Comparison of ENCODE assay signal across 10 mouse cellular contexts in the genomic region with DNA sequence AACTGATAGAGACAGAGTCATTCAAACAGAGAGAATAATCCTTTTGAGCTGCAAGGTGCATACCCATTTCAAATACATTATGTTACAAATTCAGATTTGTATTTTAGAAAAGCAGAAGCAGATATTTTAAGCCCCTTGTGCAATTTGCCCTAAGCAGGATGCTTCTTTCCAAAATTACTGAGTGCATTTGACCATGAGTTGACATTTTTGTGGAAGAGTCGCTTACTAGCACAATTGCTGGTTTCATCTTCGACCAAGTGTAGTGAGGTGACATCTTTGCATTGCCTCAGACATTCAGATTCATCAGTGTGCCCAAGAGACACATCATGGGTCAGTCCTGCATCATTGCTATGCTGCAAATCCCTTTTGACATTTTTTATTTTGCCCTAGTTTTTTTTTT.
"Had no signal": no experiment of that assay in that cellular context is flagged by ENCODE, and none has a peak within 500 bp of the region (broad histone marks: within the 10 kb centered on the region; RNA-seq: fewer than 3 reads in every experiment).

No protein-coding gene starts in this region.

- DNase-seq: lung, adult 18-20 months; lung, embryonic 14.5 days; lung, postnatal 10 days; lung, postnatal 4 days; midbrain, embryonic 14.5 days; right cerebral cortex, postnatal 14 days; thymus, adult 18-20 months; thymus, postnatal 14 days; thymus, postnatal 36 days had no signal

- ATAC-seq: midbrain, embryonic 16.5 days had no signal
